Mouse (Mus musculus) hindbrain, embryonic 10.5 days (tissue): ENCODE measurements around the gene Ndufa6. TPM values are rescaled to one million over a fixed set of nuclear protein-coding genes. Genes with fewer than 3 reads are reported as not detected.
A peak's percentile ranks its signal among the peaks of the same experiment; 100 is the strongest.

ENCODE experiments used
- DNase-seq: peaks from one replicate; pipeline ENCODE4 v3.0.0-alpha.2; 2017; ENCODE audit warnings: low spot score
- H3K27ac ChIP-seq: fragments of 300-500 bp; sonication (generic); 2 replicates; pipeline ENCODE4 v1.5.1; 2016; ENCODE audit warnings: mild to moderate bottlenecking, moderate library complexity
- H3K27me3 ChIP-seq: fragments of 300-500 bp; sonication (generic); 2 replicates; pipeline ENCODE4 v1.6.1; 2016; ENCODE audit warnings: mild to moderate bottlenecking; ENCODE audit not compliant: poor library complexity, insufficient read depth, severe bottlenecking
- H3K36me3 ChIP-seq: fragments of 300-500 bp; sonication (generic); 2 replicates; pipeline ENCODE4 v1.6.1; 2016; ENCODE audit warnings: mild to moderate bottlenecking, moderate library complexity
- H3K4me1 ChIP-seq: fragments of 300-500 bp; sonication (generic); replicated peaks from 2 replicates; pipeline ENCODE4 v1.6.1; 2016; ENCODE audit warnings: mild to moderate bottlenecking
- H3K4me3 ChIP-seq: fragments of 300-500 bp; sonication (generic); 2 replicates; pipeline ENCODE4 v1.5.1; 2016; ENCODE audit warnings: mild to moderate bottlenecking, moderate library complexity
- H3K9me3 ChIP-seq: fragments of 300-500 bp; sonication (generic); 2 replicates; pipeline ENCODE4 v1.6.1; 2016; ENCODE audit warnings: mild to moderate bottlenecking, moderate library complexity
- WGBS: fragments of 180-500 bp; shearing (Covaris S2); methylation state at CpG from one replicate; pipeline ENCODE4 v1.1.7; 2016; 5-methylcytosine and 5-hydroxymethylcytosine counted together
- polyA plus RNA-seq: library from polyadenylated mRNA; unstranded; fragments of >200 nt; fragmentation: Nextera tagmentation; extraction: Ambion mirVana; gene quantifications from 2 replicates; pipeline ENCODE4 v1.2.1, GENCODE M21; 2016

Ndufa6 gene
- polyA plus RNA-seq, 1 experiment from 2014 or later, result 273 TPM

DNA sequence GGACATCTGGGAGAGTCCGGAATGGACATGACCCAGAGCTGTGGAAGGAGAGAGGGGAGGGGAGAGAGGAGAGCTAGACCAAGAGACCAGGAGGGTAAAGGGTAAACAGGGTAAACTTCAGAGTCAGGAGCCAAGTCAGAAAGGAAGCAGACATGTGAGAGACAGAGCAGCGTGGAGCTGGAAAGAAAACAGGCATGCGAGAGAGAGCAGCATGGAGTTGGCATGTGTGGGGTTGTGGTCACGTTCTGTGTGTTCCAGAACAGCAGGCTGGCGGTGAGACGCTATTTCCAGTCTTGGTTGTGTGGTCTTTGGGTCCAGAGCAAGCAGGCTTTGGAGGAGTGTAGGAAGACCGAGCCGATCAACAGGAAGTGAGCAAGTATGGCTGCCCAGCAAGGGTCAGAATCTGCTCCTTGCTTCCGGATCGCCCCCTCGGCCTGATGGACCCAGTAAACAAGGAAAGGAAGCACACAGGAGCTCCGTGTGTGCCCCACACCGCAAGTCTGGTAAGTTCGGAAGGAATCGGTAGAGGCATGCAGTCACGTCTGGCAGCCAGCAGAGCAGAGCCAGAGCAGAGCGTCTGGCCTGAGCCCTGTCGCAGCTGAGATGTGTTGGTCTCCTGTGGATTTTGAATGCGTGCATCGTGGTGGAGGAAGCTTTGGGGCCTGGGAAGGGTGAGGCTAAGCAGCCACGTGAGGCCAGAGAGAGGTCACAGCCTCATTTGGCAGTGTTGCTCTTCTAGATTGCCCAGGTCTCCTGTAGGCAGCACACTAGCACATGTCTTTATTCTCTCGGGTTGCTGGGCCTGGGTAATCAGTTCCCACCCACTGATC is 4.5 kb upstream of the Ndufa6 start:
- Histone ChIP-seq H3K27me3 (no peaks in the 10 kb centered on the region), H3K4me3 (no peak overlapping the region), H3K4me1 (peaks cover 13% of the 10 kb centered on the region), H3K36me3 (no peaks in the 10 kb centered on the region), H3K27ac (peak overlapping the region; percentile 59; the same call in 1 of the 2 replicates), H3K9me3 (no peaks in the 10 kb centered on the region)
- 66% methylated on average over 22 of the region's 22 CpGs for WGBS
- DNase-seq, result no peak

DNA sequence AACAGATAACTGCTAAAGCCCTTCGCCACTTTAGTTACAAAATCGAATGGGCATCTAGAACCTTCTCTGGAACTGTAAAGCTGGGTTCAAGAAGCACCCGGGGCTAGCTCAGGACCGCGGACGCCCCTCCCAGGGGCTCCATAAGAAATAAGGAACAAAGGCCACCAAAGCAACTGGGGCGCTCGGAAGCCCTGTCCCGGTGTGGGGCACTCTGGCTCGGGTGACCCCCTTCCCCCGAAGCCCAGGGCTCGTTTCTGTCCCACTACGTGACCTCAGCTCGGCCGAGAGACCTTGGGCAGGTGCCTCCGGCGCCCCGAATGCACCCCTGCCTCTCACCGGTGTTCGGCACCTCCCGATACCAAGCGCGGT is 393 bp downstream of the Ndufa6 start:
- peak overlapping the region; percentile 88 for H3K4me3 ChIP-seq
- peaks cover 31% of the 10 kb centered on the region for H3K4me1 ChIP-seq
- DNase-seq, result no peak
- no peaks in the 10 kb centered on the region for H3K9me3 ChIP-seq
- H3K27me3 ChIP-seq, result no peaks in the 10 kb centered on the region
- under 1% methylated on average over 23 of the region's 23 CpGs for WGBS
- peak overlapping the region; percentile 96 for H3K27ac ChIP-seq
- H3K36me3 ChIP-seq, result peaks cover 30% of the 10 kb centered on the region

DNA sequence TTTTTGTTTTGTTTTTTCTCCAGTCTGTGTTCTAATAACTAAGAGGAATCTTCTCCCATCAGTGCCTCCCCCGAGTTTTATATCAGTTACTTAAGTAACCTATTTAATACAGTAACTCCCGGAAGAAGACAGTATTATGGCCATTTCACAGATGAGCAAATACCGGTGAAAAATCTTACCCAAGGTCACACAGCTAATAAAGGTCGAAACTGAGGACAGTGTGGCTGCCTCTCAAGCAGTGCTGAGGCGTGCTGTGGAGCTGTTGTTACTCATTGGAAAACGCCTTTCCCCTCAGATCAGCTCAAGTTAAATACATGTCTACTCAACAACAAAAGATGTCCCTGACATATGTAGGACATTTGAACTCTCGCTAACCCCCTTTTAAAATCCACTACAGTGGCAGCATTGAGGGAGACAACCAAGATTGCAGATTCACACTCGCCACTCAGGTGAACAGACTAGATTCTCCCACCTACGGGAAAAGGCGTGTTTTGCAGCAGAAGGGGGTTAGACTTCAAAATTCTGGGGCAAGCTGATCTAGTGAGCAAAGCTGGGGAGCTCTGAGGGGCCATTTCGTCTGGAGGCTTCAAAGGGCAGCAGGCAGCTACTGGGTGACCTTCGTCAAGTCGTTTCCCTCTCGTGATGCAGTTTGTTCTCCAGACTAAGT is 911 bp downstream of the Ndufa6 start:
- Histone ChIP-seq H3K4me3 (peak overlapping the region; percentile 88), H3K27ac (peak overlapping the region; percentile 96), H3K4me1 (peaks cover 28% of the 10 kb centered on the region), H3K27me3 (no peaks in the 10 kb centered on the region), H3K36me3 (peaks cover 35% of the 10 kb centered on the region), H3K9me3 (no peaks in the 10 kb centered on the region)
- DNase-seq, result no peak
- 37% methylated on average over 14 of the region's 14 CpGs for WGBS

DNA sequence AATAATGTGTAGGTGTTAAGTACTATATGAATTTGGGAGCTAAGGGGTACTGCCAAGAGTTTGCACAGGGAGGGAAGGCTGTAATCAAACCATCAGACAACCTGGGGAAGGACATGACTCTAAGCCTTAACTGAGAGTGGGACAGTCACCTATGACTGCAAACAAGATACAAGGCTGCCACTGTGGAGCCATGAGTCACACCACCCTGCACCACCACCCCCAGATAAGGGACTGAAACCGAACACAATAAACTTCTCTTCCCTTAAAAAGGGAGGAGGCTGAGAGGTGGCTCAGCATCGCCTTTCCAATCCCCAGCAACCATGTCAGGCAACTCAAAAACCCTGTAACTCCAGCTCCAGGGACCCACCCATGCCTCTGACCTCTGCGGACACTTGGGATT is 2.6 kb downstream of the Ndufa6 start:
- no peaks in the 10 kb centered on the region for H3K27me3 ChIP-seq
- H3K4me3 ChIP-seq, result no peak overlapping the region
- H3K36me3 ChIP-seq, result peaks cover 44% of the 10 kb centered on the region
- WGBS, result 83% methylated on average over 3 of the region's 3 CpGs
- H3K4me1 ChIP-seq, result peaks cover 39% of the 10 kb centered on the region
- no peak overlapping the region for H3K27ac ChIP-seq
- no peaks in the 10 kb centered on the region for H3K9me3 ChIP-seq
- no peak for DNase-seq

DNA sequence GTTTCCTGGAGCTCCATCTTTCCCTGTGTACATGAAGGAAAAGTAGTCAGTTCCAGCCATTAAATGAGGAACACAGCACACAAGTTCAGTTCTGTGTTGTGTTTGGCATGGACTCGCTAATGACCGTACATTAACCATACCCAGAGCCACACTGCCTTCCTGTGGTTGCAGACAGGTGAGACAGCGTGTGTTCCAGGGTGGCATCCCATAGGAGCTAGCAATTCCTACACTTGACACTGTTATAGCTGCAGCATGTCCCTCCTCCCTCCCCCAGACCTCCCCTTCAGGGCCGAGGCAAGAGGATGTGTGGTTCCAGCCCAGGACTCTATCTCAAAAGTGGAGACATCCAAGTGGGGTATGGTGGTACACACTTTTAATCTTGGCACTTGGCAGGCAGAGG is 3.8 kb downstream of the Ndufa6 start:
- Histone ChIP-seq H3K9me3 (no peaks in the 10 kb centered on the region), H3K27me3 (no peaks in the 10 kb centered on the region), H3K36me3 (peaks cover 44% of the 10 kb centered on the region), H3K4me1 (peaks cover 40% of the 10 kb centered on the region), H3K4me3 (no peak overlapping the region), H3K27ac (no peak overlapping the region)
- 94% methylated on average over 4 of the region's 4 CpGs for WGBS
- DNase-seq, result no peak

DNA sequence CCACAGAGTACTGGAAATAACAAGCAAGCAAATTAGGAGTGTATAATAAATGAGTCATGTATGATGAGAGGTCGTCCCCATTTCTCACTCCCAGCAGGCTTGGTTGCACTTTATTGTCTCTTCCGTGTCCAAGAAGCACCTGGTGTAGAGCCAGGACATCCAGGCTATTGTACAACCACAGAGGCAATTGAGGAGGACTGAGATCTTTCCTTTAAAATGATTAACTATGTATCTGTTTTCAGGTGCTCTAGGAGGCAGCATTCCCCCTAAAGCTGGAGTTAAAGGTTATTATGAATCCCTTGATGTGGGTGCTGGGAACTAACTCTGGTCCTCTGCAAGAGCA is 5.2 kb downstream of the Ndufa6 start:
- 89% methylated on average over 2 of the region's 2 CpGs for WGBS
- Histone ChIP-seq H3K36me3 (peaks cover 44% of the 10 kb centered on the region), H3K4me3 (no peak overlapping the region), H3K4me1 (peaks cover 39% of the 10 kb centered on the region), H3K9me3 (no peaks in the 10 kb centered on the region), H3K27me3 (no peaks in the 10 kb centered on the region), H3K27ac (no peak overlapping the region)
- DNase-seq, result no peak

DNA sequence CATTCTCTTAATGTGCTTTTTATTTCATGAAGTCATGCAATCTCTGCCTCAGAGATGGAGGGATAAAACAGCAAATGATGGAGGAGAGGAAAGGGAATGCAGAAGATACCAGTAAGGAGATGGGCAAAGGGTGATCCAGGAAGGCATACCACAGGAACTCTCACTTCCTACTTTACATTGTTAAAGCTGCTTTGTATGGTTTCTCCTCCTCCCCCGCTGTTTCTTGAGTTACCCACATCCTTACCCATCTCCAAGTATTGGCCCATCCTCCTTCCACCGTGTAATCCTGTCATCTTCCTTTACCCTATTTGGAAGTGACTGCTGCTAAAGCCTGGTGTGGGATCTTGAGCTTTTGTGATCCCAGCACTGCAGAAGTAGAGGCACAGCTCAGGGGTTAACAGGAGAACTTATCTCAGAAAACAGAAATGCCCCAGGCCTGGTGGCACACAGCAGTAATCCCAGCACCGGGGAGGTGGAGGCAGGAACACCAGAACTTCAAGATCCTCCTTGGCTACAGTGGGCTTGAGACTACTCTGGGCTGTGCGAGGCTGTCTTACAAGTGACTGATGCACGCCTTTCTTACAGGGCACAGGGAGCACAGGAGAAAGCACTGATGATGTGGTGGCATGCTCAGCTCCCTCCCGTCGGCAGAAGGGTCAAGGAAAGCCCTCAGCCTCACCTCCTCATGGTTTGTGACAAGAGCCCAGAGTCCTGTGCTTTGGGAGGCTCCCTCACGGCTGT is 5.7 kb downstream of the Ndufa6 start:
- Histone ChIP-seq H3K9me3 (no peaks in the 10 kb centered on the region), H3K4me1 (peaks cover 42% of the 10 kb centered on the region), H3K4me3 (no peak overlapping the region), H3K36me3 (peaks cover 44% of the 10 kb centered on the region), H3K27ac (no peak overlapping the region), H3K27me3 (no peaks in the 10 kb centered on the region)
- WGBS, result 86% methylated on average over 8 of the region's 8 CpGs
- DNase-seq, result no peak

DNA sequence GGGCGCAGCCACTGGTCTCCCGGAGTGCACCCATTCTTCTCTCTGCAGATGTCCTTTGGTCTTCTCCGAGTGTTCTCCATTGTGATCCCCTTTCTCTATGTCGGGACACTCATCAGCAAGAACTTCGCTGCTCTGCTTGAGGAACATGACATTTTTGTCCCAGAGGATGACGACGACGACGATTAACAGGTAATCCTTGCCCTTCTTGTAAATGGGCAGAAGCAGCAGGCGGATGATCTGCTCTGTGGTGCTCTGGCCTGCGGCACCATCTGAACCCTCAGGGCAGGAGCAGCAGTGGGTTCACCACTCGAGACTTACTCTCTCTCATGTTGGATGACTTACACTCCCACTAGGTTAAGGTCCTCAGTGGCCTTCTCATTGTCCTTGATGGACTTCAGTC is 6.3 kb downstream of the Ndufa6 start:
- H3K27me3 ChIP-seq, result no peaks in the 10 kb centered on the region
- no peak for DNase-seq
- H3K27ac ChIP-seq, result no peak overlapping the region
- peaks cover 37% of the 10 kb centered on the region for H3K4me1 ChIP-seq
- H3K4me3 ChIP-seq, result no peak overlapping the region
- peaks cover 44% of the 10 kb centered on the region for H3K36me3 ChIP-seq
- 94% methylated on average over 12 of the region's 12 CpGs for WGBS
- H3K9me3 ChIP-seq, result no peaks in the 10 kb centered on the region

DNA sequence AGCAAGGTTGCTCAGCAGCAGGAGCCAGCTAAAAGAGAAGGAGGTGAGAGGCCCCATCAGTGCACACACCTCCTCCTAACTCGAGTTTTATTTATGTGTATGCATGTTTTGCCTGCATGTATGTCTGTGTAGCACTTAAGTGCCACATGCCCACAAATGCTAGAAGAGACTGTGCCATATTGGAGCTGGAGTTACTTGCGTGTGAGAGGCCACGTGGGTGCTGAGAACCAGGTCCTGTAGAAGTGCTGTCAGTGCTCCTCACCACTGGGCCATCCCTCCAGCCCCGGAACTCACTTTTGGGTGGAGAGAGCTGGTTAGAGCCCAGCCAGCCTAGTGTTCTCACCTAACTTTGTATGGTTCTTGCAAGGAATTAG is 6.8 kb downstream of the Ndufa6 start:
- Histone ChIP-seq H3K36me3 (peaks cover 44% of the 10 kb centered on the region), H3K9me3 (no peaks in the 10 kb centered on the region), H3K27me3 (no peaks in the 10 kb centered on the region; the same call in 1 of the 2 replicates), H3K4me3 (peak overlapping the region; percentile 80), H3K27ac (no peak overlapping the region), H3K4me1 (peaks cover 32% of the 10 kb centered on the region)
- DNase-seq, result no peak
- 85% methylated on average over 4 of the region's 4 CpGs for WGBS

DNA sequence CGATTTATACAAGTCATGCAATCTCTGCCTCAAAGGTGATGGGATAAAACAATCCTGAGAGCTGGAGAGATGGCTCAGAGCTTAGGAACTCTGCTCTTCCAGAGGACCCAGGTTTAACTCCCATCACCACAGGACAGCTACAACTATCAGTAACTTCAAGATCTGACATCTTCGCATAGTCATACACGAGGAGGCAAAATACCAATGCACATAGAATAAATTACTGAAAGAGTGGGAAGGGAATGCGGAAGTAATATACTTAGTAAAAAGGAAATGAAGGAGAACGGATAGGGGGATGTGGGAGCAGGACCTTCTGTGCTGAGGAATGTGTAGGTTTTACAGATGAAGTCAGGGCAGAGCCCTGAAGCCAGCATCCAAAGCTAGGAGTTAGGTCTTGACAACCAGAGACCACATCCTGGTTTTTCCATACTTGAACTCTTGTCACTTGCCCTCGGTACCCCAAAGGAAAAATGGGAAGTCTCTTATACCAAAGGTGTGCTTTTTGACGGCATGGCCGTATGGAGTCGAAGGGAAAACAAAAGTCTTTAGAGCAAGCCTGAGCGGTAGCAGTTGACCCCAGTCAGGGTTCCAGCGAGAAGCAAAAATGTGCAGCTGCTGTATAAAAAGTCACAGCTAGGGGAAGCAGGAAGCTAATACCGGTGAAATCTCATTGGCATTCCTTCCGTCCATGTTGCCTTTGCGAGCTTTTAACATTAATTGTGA is 7.4 kb downstream of the Ndufa6 start:
- DNase-seq, result no peak
- Histone ChIP-seq H3K36me3 (peaks cover 44% of the 10 kb centered on the region), H3K9me3 (no peaks in the 10 kb centered on the region), H3K27me3 (peaks cover 2% of the 10 kb centered on the region), H3K4me3 (peak overlapping the region; percentile 80), H3K27ac (peak overlapping the region; percentile 96), H3K4me1 (peaks cover 31% of the 10 kb centered on the region)
- 68% methylated on average over 14 of the region's 14 CpGs for WGBS

DNA sequence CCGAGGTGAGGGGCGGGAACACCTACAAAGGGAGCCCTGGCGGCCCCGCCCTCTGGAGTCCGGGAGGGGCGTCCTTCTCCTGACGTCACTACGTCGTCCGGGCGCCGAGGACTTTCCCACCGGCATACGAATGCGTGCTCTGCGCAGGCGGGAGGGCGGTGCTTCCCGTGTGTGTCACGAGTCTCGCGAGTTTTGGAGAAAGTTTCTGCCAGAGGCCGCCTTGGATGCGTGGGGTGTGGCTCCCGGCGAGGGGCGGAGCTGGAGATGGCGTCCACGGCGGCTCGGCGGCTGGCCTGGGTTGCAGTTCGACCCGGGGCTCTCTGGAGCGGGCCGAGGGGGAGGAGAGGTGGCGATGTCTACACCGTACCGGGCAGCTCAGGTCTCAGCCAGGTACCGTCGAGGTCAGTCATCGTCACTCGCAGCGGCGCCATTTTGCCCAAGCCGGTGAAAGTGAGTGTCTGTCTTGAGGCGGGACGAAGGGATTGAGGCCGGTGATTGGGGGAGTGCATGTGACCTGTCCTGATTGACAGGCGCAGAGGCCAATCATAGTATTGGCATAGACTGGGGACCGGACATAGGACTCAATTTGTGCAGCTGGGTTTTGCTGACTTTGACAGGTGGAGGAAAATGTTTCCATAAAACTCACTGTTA is 8.2 kb downstream of the Ndufa6 start:
- Histone ChIP-seq H3K9me3 (no peaks in the 10 kb centered on the region), H3K27ac (peak overlapping the region; percentile 96), H3K4me1 (peaks cover 36% of the 10 kb centered on the region), H3K4me3 (peak overlapping the region; percentile 80), H3K36me3 (peaks cover 37% of the 10 kb centered on the region), H3K27me3 (peaks cover 10% of the 10 kb centered on the region)
- under 1% methylated on average over 51 of the region's 51 CpGs for WGBS
- peak; percentile 98 for DNase-seq

DNA sequence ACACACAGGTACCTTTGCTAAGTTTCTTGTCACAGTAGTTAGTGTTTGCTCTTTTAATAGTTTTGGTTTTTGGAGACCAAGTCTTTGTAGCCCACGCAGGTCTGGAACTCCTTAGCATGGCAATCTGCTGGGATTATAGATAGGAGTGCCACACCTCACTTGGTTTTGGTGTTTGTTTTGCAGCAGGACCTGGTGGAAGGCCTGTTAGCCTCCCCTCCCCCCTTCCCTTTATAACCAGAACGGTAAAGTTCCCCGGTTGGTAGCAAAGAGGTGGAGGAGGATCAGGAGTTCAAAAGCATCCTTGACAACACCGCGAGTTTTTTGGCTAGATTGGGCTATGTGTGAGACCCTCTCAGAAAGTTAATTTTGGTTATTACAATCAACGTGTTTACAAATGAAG is 9.2 kb downstream of the Ndufa6 start:
- peak overlapping the region; percentile 45; the same call in 1 of the 2 replicates for H3K27ac ChIP-seq
- 92% methylated on average over 6 of the region's 6 CpGs for WGBS
- peaks cover 27% of the 10 kb centered on the region for H3K36me3 ChIP-seq
- H3K4me3 ChIP-seq, result no peak overlapping the region
- H3K27me3 ChIP-seq, result peaks cover 20% of the 10 kb centered on the region
- H3K4me1 ChIP-seq, result peaks cover 45% of the 10 kb centered on the region
- no peak for DNase-seq
- no peaks in the 10 kb centered on the region for H3K9me3 ChIP-seq
